9 mouse cellular contexts compared by ENCODE assay signal in genomic region chr5:16947430-16947829, GRCm38 (mm10).
DNase-seq lines count a peak whose midpoint lies in the region; ATAC-seq and TF ChIP-seq lines count a peak whose summit lies in the region.
"Had no signal": no experiment of that assay in that cellular context is flagged by ENCODE, and none has a peak within 500 bp of the region (broad histone marks: within the 10 kb centered on the region; RNA-seq: fewer than 3 reads in every experiment).

No protein-coding gene starts in this region.

- ATAC-seq in kidney, postnatal 0 days (replicated peaks; ENCODE audit: low FRiP score, low read depth): 0 out of 2 replicates have a peak, but pooled peaks have one; percentile 43
- ATAC-seq in neutrophil, adult 5-6 weeks (ENCODE audit: extremely low read depth, insufficient number of reproducible peaks, low FRiP score, poor library complexity, severe bottlenecking): peak; percentile 46; the same call in 1 of the 2 replicates

- H3K9me3 ChIP-seq in kidney, postnatal 0 days (replicated peaks; ENCODE audit: low read length): no peaks in the 10 kb centered on the region
- H3K9me3 ChIP-seq: hindbrain, embryonic 15.5 days had no signal

- WGBS in kidney, postnatal 0 days: 25% methylated on average over 1 of the region's 1 CpGs

- H3K4me2 ChIP-seq in kidney, postnatal 0 days (ENCODE audit: low read length): no peak overlapping the region
- H3K4me2 ChIP-seq: hindbrain, embryonic 15.5 days had no signal

- H3K4me3 ChIP-seq in gastrocnemius, adult 2 months: no peak overlapping the region
- H3K4me3 ChIP-seq in kidney, postnatal 0 days (replicated peaks; ENCODE audit: low read depth, low read length): no peak overlapping the region
- H3K4me3 ChIP-seq: hindbrain, embryonic 15.5 days had no signal

- no peaks in the 10 kb centered on the region for H3K27me3 ChIP-seq in kidney, postnatal 0 days (ENCODE audit: insufficient read depth, low read length)
- H3K27me3 ChIP-seq: hindbrain, embryonic 15.5 days had no signal

- H3K27ac ChIP-seq in gastrocnemius, adult 2 months: no peak overlapping the region
- H3K27ac ChIP-seq in kidney, postnatal 0 days: no peak overlapping the region
- H3K27ac ChIP-seq: hindbrain, embryonic 15.5 days had no signal

- no peaks in the 10 kb centered on the region for H3K4me1 ChIP-seq in kidney, postnatal 0 days (replicated peaks; ENCODE audit: insufficient read depth, low read length)
- H3K4me1 ChIP-seq: hindbrain, embryonic 15.5 days had no signal

- DNase-seq in gastrocnemius, adult 2 months: no peak
- no peak for DNase-seq in gastrocnemius, postnatal 10 days
- DNase-seq in 416B (ENCODE audit: low read depth): peak; percentile 37
- peak; percentile 1 for DNase-seq in c-Kit-positive CD71-positive TER-119-positive erythroid progenitor cells, embryonic 14.5 days (ENCODE audit: low spot score)
- peak; percentile 86 for DNase-seq in kidney, postnatal 0 days (ENCODE audit: low spot score)
- no peak for DNase-seq in thymus, postnatal 36 days
- DNase-seq in gastrocnemius, adult 8-10 months (ENCODE audit: low spot score in 2 of 2): no peak

- peak; percentile 68 for TF ChIP-seq CTCF in gastrocnemius, adult 2 months (IDR thresholded peaks at IDR 0.05)
- TF ChIP-seq CTCF in kidney, postnatal 0 days (IDR thresholded peaks at IDR 0.05; ENCODE audit: low read depth): peak; percentile 74

- H3K36me3 ChIP-seq in kidney, postnatal 0 days (ENCODE audit: insufficient read depth, low read length): no peaks in the 10 kb centered on the region
- H3K36me3 ChIP-seq: hindbrain, embryonic 15.5 days had no signal

- no peak overlapping the region for H3K9ac ChIP-seq in kidney, postnatal 0 days (ENCODE audit: low read depth, low read length)
- H3K9ac ChIP-seq: hindbrain, embryonic 15.5 days had no signal

- intact Hi-C loops in gastrocnemius, adult 2 months (cut with DNase I): no loop called here

Comparison
In these comparisons a context has a peak if more than half of its experiments do, and no peak if none do; other contexts are left out.
1. DNase-seq: peak in 416B (single experiment), c-Kit-positive CD71-positive TER-119-positive erythroid progenitor cells, embryonic 14.5 days (single experiment) and kidney, postnatal 0 days (single experiment); none in gastrocnemius, adult 2 months (single experiment), gastrocnemius, postnatal 10 days (single experiment), thymus, postnatal 36 days (0 of 2) and gastrocnemius, adult 8-10 months (0 of 2).